Mouse (Mus musculus): ENCODE data around the gene Nop9.
A peak's percentile ranks its signal among the peaks of the same experiment; 100 is the strongest.

Nop9 gene

DNA sequence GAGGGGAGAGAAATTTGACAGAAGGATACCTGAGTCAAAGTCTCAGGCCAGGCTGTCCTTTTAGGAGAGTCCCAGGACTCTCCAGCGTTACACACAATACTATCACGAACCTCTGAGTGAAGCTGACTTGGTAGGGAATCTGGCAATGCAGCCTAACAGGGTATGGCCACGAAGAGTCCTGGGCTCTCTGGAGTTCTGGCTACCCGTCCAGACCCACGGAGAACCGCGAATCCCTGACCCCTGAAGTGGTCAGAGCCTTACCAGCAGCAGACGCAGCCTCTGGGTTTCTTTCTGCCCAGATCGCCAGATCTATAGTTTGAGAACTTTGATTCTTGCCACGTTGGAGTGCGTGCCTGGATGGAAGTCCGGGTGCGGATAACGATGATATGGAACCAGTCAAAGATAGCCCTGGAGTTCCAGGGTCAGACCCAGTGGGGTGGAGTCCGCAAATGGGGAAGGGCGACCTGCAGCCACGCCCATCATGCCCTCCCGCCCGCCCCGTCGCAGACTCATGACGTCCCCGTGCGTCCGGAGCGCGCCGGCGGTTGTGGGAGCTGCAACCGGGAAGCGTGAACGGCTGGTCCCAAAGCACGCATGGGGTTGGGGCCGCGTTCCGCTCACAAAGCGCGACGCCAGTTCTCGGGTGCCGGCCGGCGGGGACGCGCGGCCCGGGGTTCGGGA, at the start of gene Nop9, which contains the start of gene Dhrs1:
Gene Nop9, plus strand, starts transcription at position 514 of the 681 bp plus-strand sequence.
Gene Dhrs1, minus strand, starts transcription at position 511 of the 681 bp plus-strand sequence.
- peak; percentile 85 for DNase-seq (ENCODE audit: low spot score)

DNA sequence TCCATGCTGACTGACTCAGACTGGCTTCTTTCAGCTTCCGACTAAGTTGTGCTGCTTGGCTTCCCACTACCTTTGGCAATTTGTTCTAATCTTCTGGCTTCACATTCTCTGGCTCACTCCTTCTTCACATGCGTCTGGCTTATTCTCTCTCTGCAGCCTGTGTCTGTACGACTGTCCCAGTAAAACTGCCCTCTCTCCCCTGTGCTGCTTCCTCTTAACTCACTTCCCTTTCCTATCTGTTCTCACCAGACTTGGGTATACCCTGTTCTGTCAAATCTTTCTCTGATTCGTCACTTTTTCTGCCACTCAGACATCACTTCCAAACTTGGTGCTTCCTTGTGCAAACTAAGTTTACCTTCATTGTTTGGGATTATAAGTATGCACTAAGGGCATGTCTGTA, 48.3 kb upstream of the Nop9 start:
- DNase-seq (ENCODE audit: low spot score) = no peak

DNA sequence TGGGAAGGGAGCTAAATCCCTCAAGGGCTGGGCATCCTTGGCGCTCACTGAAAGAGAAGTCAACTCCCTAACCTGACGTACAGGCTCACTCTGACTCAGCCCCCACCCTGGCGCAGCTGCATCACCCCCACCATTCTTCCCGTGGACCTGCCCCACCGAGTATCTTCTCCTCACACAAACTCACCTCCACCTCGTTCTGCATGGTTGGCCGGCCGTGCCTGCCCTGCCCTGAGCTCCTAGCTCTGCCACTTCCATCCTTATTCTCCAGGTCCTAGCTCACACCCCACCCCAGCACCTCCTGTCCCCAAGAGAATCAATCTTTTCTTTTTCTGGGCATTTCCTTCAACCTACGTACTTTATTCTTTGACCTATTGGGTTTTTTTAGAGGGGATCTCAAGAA, 44.4 kb upstream of the Nop9 start:
- DNase-seq (ENCODE audit: low spot score) = no peak

- DNase-seq (ENCODE audit: low spot score) = no peak
Observed at GRCm38 (mm10) chr14:55702761-55703160, 42.7 kb upstream of the Nop9 start.

GRCm38 (mm10) chr14:55706051-55706600, 39.4 kb upstream of the Nop9 start:
- no peak for DNase-seq (ENCODE audit: low spot score)

- no peak for DNase-seq (ENCODE audit: low spot score)
Observed at GRCm38 (mm10) chr14:55707397-55707796, 38.1 kb upstream of the Nop9 start.

DNA sequence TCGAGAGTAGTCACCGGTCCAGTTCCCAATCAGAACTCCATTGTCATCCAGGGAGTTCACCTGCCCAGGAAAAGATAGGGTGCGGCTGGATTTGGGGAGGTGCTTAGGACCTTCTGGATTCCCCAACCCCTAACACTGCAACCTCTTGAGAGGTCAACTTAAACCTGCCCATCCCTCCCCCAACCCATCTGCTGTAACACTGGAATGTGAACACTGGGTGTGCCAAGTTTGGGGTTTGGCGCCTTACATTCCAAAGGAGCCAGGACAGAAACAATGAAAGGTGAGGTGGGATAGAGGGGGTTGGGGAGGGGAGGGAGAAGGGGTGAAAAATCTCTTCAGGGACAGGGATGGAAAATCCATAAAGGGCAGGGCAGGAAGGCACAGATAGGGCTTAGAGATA, 36.0 kb upstream of the Nop9 start:
- no peak for DNase-seq (ENCODE audit: low spot score)

- DNase-seq (ENCODE audit: low spot score) = no peak
Observed at GRCm38 (mm10) chr14:55711786-55712185, 33.7 kb upstream of the Nop9 start.

- DNase-seq (ENCODE audit: low spot score) = no peak
Observed at GRCm38 (mm10) chr14:55713007-55713728, 32.3 kb upstream of the Nop9 start.

DNA sequence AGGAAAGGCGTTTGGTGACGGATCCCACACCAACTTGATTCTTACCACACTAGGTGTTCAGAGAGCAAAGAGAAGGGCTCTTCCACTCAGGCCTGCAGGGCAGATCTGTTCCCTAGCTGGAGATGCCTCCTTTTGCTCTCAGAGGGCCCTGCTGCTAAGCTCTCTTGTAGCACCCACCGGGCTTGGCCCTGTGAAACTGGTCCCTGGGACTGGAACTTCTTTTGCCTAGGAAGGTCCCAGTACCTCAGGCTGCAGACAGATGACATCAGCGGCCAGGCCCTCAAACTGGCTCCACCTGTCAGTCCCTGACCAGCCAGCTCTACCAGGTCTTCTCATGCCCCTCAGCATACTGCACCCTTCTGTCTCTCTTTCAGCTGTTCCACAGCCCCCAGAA, 31.8 kb upstream of the Nop9 start, which contains the start of gene Tgm1:
Gene Tgm1, minus strand, starts transcription at position 198 of the 394 bp plus-strand sequence.
- DNase-seq (ENCODE audit: low spot score) = no peak

DNA sequence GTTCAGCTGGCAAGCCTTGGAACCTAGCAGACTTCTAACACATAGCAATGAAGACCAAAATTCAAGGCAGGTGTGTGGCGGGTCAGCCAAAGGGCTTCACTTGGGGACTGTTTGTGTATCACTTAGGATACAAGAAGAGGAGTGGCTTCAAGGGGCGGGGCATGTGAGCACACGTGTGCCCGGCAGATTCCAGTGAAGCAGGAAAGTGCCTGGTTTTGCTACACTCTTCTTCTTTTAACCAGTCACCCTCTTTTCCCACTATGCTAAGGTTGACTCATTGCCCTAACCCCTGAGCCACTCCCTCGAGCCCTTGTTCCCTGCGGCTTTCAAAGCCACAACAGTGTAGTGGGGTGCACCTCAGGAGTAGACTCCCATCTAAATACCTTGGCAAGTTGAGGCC, 30.6 kb upstream of the Nop9 start:
- DNase-seq (ENCODE audit: low spot score) = no peak

GRCm38 (mm10) chr14:55716271-55716670, 29.2 kb upstream of the Nop9 start:
- DNase-seq (ENCODE audit: low spot score) = no peak

DNA sequence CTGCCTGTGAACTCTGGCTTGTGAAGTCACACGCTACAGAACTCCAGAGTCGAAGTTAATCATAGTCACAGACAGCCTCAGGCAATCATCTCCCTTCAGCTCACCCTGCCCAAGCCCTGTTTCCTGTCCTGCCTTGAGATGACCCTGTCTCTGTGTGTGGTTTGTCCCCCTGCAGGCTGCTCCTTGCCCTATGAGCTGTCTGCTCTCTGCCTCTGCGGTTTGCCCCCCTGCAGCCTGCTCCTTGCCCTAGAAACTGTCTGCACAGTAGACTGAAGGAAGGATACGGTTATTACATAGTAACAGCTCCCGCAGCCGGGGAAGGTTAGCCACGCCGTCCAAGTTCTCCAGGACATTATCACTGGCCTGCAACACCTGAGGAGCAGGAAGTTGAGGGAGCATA, 28.6 kb upstream of the Nop9 start:
- no peak for DNase-seq (ENCODE audit: low spot score)

- no peak for DNase-seq (ENCODE audit: low spot score)
Observed at GRCm38 (mm10) chr14:55719737-55720136, 25.8 kb upstream of the Nop9 start.

- no peak for DNase-seq (ENCODE audit: low spot score)
Observed at GRCm38 (mm10) chr14:55720666-55721065, 24.8 kb upstream of the Nop9 start.

DNA sequence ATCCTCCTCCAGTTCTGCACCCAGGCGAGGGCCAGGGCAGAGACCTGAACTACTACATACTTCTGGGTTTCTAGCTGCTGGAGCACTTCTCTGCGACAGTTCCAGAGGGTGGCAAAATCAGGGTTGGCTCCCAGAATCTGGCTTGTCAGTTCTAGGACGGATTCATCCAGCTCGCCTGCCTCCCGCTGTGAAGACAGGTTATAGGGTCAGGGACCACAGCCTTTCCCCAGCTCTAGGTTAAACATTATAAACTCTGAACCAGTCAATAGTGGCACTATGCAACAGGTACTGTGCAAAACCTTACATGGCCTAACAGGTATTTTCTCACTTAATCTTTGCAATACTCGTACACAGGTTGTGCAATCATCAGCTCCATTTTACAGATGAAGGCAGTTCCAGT, 24.4 kb upstream of the Nop9 start:
- no peak for DNase-seq (ENCODE audit: low spot score)

DNA sequence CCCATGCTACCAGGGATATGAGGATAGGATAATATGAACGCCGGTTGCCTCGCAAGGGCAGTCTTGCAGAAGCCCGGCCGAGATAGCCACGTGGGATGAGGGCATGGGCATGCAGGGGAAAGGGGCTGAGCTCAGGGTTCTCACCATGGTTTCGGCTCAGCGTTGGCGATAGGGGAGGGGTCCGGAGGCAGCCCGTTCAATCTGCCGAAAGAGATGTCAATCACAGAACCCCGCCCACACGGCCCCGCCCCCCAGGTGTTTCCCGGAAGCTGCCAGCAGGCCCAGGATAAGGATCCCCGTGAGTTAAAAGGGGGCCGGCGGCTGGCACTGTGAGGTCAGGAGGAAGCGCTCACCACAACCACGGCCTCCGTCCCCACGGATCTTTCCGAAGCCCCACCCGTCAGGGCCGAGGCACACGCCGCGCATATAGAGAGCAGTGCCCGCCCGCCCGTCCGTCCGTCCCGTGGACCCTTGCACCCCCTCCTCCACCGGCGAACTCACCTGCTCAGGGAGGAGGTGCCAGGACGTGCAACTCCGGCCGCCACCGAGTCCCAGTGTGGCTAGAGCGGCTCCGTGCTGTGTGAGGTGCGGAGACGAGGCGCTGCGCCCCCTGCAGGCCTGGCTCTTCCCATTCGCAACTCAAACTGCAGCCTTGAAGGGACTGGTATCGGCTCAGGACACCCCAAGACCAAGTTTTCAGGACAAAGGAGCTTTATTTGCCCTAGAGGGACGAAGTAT, 23.6 kb upstream of the Nop9 start, which contains the start of gene Rabggta:
Gene Rabggta, minus strand, starts transcription at position 564 of the 738 bp plus-strand sequence.
- DNase-seq (ENCODE audit: low spot score) = peak; percentile 93

DNA sequence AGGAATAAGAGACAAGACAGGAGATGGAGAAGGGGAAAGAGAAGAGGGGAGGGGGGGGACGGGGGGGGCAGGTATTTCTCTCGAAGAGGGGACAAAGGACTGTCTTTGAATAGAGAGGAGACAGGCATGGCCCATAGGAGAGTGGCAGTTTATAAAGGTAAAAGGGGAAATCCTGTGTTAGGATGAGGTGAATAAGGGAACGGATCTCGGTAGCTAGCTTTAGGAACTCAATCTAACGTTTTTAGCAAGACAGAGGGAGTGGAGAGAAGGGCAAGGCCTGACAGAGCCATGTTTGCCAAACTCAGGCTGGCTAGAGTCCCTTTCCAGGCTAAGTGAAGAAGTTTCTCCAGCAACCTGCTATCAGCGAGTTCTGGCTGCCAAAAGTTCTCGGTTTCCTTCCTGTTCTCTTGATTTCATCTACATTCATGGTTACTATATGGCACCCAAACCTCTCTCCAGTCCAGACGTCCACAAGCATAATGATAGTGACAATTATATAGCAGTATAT, 23.0 kb upstream of the Nop9 start:
- DNase-seq (ENCODE audit: low spot score) = no peak

GRCm38 (mm10) chr14:55723433-55723832, 22.1 kb upstream of the Nop9 start:
- peak; percentile 46 for DNase-seq (ENCODE audit: low spot score)

GRCm38 (mm10) chr14:55724411-55724871, 21.1 kb upstream of the Nop9 start:
- peak; percentile 82 for DNase-seq (ENCODE audit: low spot score)

GRCm38 (mm10) chr14:55726261-55726660, 19.2 kb upstream of the Nop9 start:
- DNase-seq (ENCODE audit: low spot score) = no peak
